Mouse (Mus musculus): ENCODE measurements around the gene Pate2. TPM values are rescaled to one million over a fixed set of nuclear protein-coding genes. Genes with fewer than 3 reads are reported as not detected.

Pate2 gene
- polyA plus RNA-seq, 1 experiment from 2014 or later = 1.2 TPM

DNA sequence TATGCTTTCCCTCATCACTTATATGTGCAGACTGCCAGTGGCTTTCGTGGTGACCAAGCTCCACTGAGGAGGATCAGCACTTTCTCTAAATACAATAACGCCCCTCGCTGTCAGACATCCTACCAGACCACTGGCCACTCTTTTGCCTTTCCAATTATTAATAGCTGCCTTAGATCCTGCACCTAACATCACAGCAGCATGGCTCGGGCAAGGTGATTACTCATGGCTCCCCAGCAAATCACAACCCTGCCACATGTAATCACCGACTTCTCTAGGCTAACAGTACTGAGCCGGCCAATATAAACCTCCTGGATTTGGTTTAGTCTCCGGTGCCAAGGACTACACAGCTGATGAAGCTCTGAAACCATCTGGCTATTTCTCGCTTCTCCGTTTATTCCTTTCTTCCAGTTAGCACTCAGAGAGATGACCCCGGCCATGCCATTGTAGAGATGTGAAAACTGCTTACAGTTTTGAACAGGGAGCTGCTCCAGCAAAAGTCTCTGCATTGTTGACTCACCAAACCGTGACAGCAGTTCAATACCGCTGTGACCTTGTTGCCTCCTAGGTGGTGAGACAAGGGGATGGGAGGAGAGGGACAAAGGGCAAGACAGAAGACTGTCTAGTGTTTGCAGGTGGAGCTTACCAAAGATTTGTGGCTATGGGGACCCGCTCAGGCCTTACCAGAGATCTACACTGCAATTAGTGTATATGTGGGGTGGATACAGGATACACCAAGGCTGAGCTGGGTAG, 30.9 kb upstream of the Pate2 start:
- Histone ChIP-seq H3K27me3 (replicated peaks) (no peaks in the 10 kb centered on the region), H3K4me2 (no peak overlapping the region), H3K4me3 (no peak overlapping the region), H3K9ac (no peak overlapping the region), H3K36me3 (replicated peaks) (peaks cover 17% of the 10 kb centered on the region), H3K9me3 (no peaks in the 10 kb centered on the region), H3K27ac (no peak overlapping the region), H3K4me1 (no peaks in the 10 kb centered on the region)
- ATAC-seq (replicated peaks) = no peak
- 75% methylated on average over 13 of the region's 13 CpGs for WGBS

DNA sequence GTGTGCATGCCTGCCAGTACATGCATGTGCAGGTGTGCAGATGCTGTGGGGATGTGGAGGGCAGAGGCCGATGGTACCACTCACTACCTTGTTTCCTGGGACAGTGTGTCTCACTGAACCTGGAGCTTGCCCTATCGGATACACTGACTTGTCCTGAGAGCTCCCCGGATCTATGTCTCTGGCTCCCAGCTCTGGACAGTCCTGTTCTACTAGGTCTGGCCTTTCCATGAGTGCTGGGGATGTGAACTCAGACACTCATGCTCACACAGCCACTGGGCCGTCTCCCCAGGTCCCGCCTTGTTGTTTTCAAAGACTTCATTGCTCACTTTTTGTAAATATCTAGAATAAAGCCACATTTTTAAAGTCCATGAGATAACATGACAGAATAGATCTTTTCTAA, 29.1 kb upstream of the Pate2 start:
- Histone ChIP-seq H3K4me2 (no peak overlapping the region), H3K9me3 (no peaks in the 10 kb centered on the region), H3K4me1 (no peaks in the 10 kb centered on the region), H3K27ac (no peak overlapping the region), H3K27me3 (replicated peaks) (no peaks in the 10 kb centered on the region), H3K9ac (no peak overlapping the region), H3K4me3 (no peak overlapping the region), H3K36me3 (replicated peaks) (peaks cover 24% of the 10 kb centered on the region)
- no peak for ATAC-seq (replicated peaks)
- 93% methylated on average over 5 of the region's 5 CpGs for WGBS

DNA sequence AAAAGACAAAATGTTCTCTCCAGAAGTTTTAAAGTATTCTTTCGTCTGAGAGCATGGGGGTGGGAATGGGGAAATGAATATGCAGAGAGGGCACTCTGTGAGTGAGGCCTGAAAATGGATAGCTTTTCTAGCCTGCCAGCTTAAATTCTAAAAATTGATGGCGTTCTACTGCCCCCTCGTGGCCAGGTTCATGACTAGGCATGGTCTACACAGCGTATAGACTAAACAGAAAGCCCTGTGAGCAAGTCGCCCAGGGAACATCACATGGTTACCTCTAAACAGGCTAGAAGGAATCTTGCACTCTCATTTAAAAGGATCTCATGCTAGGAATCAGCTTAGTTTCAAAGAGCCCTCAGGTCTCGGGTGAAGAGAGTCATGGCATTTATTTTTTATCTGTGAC, 28.6 kb upstream of the Pate2 start:
- Histone ChIP-seq H3K4me2 (no peak overlapping the region), H3K9me3 (no peaks in the 10 kb centered on the region), H3K27me3 (replicated peaks) (no peaks in the 10 kb centered on the region), H3K4me3 (no peak overlapping the region), H3K9ac (no peak overlapping the region), H3K27ac (no peak overlapping the region), H3K4me1 (no peaks in the 10 kb centered on the region), H3K36me3 (replicated peaks) (peaks cover 24% of the 10 kb centered on the region)
- 7% methylated on average over 6 of the region's 6 CpGs for WGBS
- peak; percentile 85 for ATAC-seq (replicated peaks)

DNA sequence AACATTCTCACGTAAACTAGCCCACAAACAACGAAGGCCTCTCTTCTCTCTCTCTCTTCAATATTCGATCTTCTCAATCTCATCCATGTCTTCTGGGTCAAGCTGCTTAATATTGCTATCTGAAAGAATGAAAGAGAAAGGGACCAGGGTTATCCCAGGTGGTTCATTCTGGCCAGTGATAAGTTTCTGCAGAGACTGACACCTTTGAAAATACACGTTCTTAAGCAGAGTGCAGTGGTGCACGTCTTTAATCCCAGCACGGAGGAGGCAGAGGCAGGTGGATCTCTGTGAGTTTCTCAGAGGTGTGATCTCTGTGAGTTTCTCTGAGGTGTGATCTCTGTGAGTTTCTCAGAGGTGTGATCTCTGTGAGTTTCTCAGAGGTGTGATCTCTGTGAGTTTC, 28.1 kb upstream of the Pate2 start:
- H3K27me3 ChIP-seq (replicated peaks) = no peaks in the 10 kb centered on the region
- H3K4me1 ChIP-seq = no peaks in the 10 kb centered on the region
- no peak overlapping the region for H3K4me3 ChIP-seq
- H3K36me3 ChIP-seq (replicated peaks) = peaks cover 24% of the 10 kb centered on the region
- no peak for ATAC-seq (replicated peaks)
- no peak overlapping the region for H3K9ac ChIP-seq
- no peak overlapping the region for H3K4me2 ChIP-seq
- H3K9me3 ChIP-seq = no peaks in the 10 kb centered on the region
- H3K27ac ChIP-seq = no peak overlapping the region
- WGBS = 73% methylated on average over 6 of the region's 6 CpGs

DNA sequence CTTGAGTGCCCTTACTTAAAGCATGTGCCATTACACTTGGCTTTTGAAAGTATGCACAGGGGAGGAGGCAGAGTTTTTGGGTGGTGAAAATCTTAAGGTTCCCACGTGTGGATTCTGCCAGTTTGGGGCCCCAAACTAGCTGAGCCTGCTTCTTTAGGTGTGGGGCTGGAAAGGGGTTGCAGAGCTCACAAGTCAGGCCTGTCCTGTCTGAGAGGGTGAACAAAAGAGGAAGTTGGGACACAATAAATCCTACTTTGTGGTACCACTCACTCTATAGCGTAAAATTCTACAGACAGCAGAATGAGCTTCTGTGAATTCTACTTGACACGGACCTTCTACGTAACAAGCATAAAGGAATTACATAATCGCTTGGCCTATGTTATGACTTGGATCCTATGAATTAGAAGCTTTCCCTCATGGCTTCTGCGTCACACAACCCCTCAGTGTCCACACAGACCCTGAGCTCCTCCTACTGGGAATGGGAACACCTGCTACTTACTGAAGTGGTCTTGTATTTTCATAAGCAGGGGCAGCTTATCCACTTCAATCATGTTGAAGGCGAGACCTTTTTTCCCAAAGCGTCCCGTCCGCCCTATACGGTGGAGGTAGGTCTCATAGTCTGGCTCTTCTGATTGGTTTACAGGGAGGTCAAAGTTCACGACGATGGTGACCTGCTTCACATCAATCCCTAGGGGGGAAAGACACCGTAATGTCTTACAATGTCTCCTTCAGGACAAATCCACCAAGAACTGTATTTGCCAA, 26.8 kb upstream of the Pate2 start:
- H3K36me3 ChIP-seq (replicated peaks) = peaks cover 24% of the 10 kb centered on the region
- ATAC-seq (replicated peaks) = no peak
- WGBS = 74% methylated on average over 14 of the region's 14 CpGs

DNA sequence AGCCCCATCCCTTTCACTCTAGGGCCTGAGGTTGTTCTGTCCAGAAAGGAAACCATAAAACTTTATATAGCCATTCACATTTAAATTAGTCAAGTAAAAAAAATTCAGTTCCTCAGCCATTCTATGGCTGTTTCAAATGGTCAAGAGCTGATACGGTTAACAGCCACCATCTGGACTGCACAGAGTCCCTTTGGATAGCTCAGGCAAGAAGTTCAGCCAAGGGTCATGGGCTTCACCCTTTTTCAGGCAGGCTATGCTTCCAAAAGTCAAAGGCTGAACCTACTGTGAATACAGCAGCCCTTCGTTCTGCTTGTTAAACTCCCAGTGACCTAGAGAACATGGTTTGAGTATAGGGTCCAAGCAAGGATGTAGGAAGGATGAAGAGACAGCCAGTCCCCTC, 25.4 kb upstream of the Pate2 start:
- H3K4me3 ChIP-seq = no peak overlapping the region
- H3K4me1 ChIP-seq = no peaks in the 10 kb centered on the region
- H3K4me2 ChIP-seq = no peak overlapping the region
- H3K9ac ChIP-seq = no peak overlapping the region
- H3K27ac ChIP-seq = no peak overlapping the region
- H3K9me3 ChIP-seq = no peaks in the 10 kb centered on the region
- no peak for ATAC-seq (replicated peaks)
- WGBS = 90% methylated on average over 2 of the region's 2 CpGs
- H3K27me3 ChIP-seq (replicated peaks) = no peaks in the 10 kb centered on the region
- H3K36me3 ChIP-seq (replicated peaks) = peaks cover 24% of the 10 kb centered on the region

More for the DNA sequence above, 26.8 kb upstream of the Pate2 start:
- Histone ChIP-seq H3K27ac (no peak overlapping the region), H3K4me1 (no peaks in the 10 kb centered on the region), H3K4me3 (no peak overlapping the region), H3K9me3 (no peaks in the 10 kb centered on the region), H3K9ac (no peak overlapping the region), H3K4me2 (no peak overlapping the region), H3K27me3 (replicated peaks) (no peaks in the 10 kb centered on the region)

DNA sequence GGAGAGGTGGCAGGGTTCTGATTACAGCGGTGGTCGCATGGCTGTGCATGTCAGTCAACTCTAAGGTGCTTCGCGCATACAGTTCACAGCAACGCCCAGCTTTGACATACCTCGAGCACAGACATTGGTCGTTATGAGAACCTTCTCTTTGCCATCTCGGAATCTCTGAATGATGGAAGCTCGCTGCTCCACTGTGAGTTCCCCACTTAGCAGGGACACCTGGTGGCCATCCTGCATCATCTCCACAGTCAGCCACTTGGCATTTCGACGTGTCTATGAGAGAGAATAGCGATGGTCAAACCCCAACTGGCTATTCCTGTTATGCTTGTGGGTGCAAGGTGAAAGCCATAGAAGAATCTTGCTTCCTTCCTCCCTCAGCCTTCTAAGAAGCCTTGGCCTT, 24.4 kb upstream of the Pate2 start:
- no peak for ATAC-seq (replicated peaks)
- Histone ChIP-seq H3K27ac (no peak overlapping the region), H3K4me1 (no peaks in the 10 kb centered on the region), H3K9me3 (no peaks in the 10 kb centered on the region), H3K36me3 (replicated peaks) (peaks cover 17% of the 10 kb centered on the region), H3K4me3 (no peak overlapping the region), H3K9ac (no peak overlapping the region), H3K4me2 (no peak overlapping the region), H3K27me3 (replicated peaks) (no peaks in the 10 kb centered on the region)
- 75% methylated on average over 12 of the region's 12 CpGs for WGBS

DNA sequence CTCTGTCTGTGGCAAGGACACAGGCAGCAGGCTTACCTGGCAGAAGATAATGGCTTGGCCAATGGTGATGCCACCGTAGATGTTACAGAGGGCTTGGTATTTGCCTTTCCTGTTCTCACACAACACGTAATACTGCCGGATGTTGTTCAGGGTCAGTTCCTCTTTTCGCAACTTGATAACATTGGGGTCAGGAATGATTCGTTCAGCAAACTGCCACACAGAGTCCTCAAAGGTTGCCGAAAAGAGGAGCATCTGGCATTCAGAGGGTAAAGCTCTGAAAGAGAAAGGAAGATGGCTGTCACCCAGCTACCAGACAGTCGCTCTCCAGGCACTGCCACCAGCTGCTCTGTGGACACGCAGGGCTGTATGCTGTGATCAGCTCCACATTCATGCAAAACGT, 23.3 kb upstream of the Pate2 start:
- Histone ChIP-seq H3K9me3 (no peaks in the 10 kb centered on the region), H3K36me3 (replicated peaks) (peaks cover 14% of the 10 kb centered on the region; the same call in 1 of the 2 replicates), H3K27me3 (replicated peaks) (no peaks in the 10 kb centered on the region), H3K9ac (no peak overlapping the region), H3K27ac (no peak overlapping the region), H3K4me3 (no peak overlapping the region), H3K4me1 (no peaks in the 10 kb centered on the region), H3K4me2 (no peak overlapping the region)
- WGBS = 90% methylated on average over 9 of the region's 9 CpGs
- ATAC-seq (replicated peaks) = no peak

DNA sequence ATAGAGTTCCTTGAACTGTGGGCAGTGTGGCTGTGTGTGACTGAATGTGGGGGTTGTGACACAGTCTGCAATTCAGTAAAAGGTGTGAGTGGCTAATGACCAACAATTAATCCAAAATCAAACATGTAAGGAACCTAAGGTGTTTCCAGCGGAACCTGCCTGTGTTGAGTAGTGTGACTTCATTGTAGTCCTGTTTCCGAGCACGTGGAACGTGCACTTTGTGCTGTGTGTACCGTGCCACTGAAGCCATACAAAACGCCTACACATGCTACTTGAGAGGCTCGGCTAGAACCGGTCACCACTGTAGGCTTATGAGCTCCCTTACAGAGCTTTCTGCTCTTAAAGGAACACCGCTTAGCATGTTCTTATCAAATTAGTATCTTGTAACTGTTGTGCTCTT, 21.6 kb upstream of the Pate2 start:
- 87% methylated on average over 9 of the region's 9 CpGs for WGBS

DNA sequence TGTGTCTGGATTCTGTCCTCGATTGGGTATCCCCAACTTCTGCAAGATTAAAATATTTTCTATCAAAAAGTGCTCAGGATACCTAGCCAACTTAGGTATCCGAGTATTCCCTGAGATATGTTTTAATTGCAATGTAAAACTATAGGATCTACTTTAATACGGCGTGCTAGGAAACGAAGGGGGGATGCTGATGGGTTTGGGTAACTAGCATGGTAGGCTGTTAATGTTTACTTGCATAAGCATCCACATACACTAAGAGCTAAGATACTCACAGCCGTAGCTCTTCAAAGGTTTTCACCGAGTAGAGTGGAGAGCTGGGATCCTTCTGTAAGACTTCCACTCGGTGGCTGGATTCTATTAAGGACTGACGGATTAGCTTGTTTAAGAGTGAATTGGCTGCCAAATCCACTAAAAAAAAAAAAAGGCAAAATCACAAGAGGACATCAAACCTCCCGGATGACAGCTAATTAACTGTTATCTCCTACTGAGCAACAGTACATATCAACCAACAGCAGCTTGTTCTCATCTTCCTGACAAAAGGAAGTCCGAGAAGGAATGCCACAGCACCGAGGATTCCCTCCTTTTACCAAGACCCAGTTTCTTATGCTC, 13.5 kb upstream of the Pate2 start:
- no peak for ATAC-seq (replicated peaks)
- no peaks in the 10 kb centered on the region for H3K27me3 ChIP-seq (replicated peaks)
- no peak overlapping the region for H3K27ac ChIP-seq
- 75% methylated on average over 12 of the region's 12 CpGs for WGBS
- H3K9ac ChIP-seq = no peak overlapping the region
- peaks cover 22% of the 10 kb centered on the region for H3K4me1 ChIP-seq
- 0 out of 2 replicates have a peak overlapping the region, but pooled peaks have one; percentile 87 for H3K4me2 ChIP-seq
- H3K9me3 ChIP-seq = no peaks in the 10 kb centered on the region
- peaks cover 10% of the 10 kb centered on the region; the same call in 1 of the 2 replicates for H3K36me3 ChIP-seq (replicated peaks)
- no peak overlapping the region for H3K4me3 ChIP-seq

More for the DNA sequence above, 21.6 kb upstream of the Pate2 start:
- H3K36me3 ChIP-seq (replicated peaks) = peaks cover 7% of the 10 kb centered on the region; the same call in 1 of the 2 replicates
- H3K27ac ChIP-seq = no peak overlapping the region
- ATAC-seq (replicated peaks) = no peak
- H3K4me2 ChIP-seq = no peak overlapping the region
- no peak overlapping the region for H3K9ac ChIP-seq
- no peaks in the 10 kb centered on the region for H3K9me3 ChIP-seq
- no peak overlapping the region for H3K4me3 ChIP-seq
- no peaks in the 10 kb centered on the region for H3K4me1 ChIP-seq
- H3K27me3 ChIP-seq (replicated peaks) = no peaks in the 10 kb centered on the region

DNA sequence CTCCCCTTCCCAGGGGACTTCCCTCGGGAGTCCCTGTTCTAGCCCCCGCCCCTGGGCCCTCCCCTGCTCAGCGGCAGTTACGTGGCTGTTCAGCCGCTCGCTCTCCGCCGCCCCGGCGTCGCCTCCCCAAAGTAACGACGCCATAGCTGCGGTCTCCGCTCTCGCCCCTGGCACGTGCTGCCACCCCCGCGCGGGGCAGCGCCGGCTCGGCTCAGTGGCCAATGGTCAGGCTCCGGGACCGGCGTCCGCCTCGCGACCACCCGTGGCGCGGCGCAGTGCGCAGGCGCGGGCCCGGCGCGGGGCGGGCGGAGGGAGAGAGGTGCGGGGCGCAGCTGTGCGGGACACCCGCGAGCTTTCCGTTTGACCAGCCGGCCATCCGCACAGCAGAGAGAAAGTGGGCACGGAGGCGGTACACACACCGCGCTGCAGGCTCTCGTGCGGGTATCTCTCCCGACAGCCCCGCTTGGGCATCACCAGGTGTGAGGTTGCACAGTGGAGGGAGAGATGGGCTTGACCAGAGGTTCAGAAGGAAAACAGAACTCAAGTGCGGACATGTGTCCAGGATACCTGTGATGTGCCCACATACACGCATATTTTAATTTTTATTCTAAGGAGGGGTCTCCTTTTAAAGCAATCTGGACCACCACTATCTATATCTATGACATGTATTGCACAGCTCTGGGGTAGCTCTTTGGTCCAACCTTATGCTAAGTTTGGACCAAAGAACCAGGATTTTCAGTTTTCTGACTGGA, 11.7 kb upstream of the Pate2 start, which contains the start of the genes Ddx25 and Pus3:
Ddx25 (minus strand) TSS at position 272 of the 752 bp plus-strand sequence.
Pus3 (plus strand) TSS at position 339 of the 752 bp plus-strand sequence.
- peaks cover 22% of the 10 kb centered on the region for H3K4me1 ChIP-seq
- ATAC-seq (replicated peaks) = peak; percentile 88
- peak within 1 kb of the TSS; percentile 77 for H3K4me3 ChIP-seq
- peaks cover 13% of the 10 kb centered on the region; the same call in 1 of the 2 replicates for H3K36me3 ChIP-seq (replicated peaks)
- H3K9me3 ChIP-seq = no peaks in the 10 kb centered on the region
- H3K9ac ChIP-seq = peak within 1 kb of the TSS; percentile 69
- H3K4me2 ChIP-seq = peak within 1 kb of the TSS; percentile 87
- no peaks in the 10 kb centered on the region for H3K27me3 ChIP-seq (replicated peaks)
- under 1% methylated on average over 59 of the region's 59 CpGs for WGBS
- H3K27ac ChIP-seq = peak within 1 kb of the TSS; percentile 86
